23 mouse cellular contexts compared by ENCODE assay signal in genomic region chr8:87370194-87370593, GRCm38 (mm10).
DNase-seq lines count a peak whose midpoint lies in the region; ATAC-seq and TF ChIP-seq lines count a peak whose summit lies in the region.
"Had no signal": no experiment of that assay in that cellular context is flagged by ENCODE, and none has a peak within 500 bp of the region (broad histone marks: within the 10 kb centered on the region; RNA-seq: fewer than 3 reads in every experiment).

No protein-coding gene starts in this region.

- no peak for DNase-seq in hindbrain, embryonic 14.5 days (ENCODE audit: low spot score)
- peak; percentile 13 for DNase-seq in hindbrain, postnatal 0 days (ENCODE audit: low spot score)
- no peak for DNase-seq in hindbrain, embryonic 11.5 days (ENCODE audit: low spot score)
- no peak for DNase-seq in neural tube, embryonic 10.5 days (ENCODE audit: extremely low spot score, low spot score)
- DNase-seq: adrenal gland, adult 2 months; adrenal gland, postnatal 10 days; adrenal gland, postnatal 25 days; cerebellum, adult 11 months; cerebellum, adult 18-20 months; cerebellum, adult 8-10 months; cerebellum, adult 9-11 months; cerebellum, postnatal 14 days; cerebellum, postnatal 36 days; embryo, embryonic 11 days had no signal

- H3K4me2 ChIP-seq in hindbrain, embryonic 15.5 days, result no peak overlapping the region
- H3K4me2 ChIP-seq in hindbrain, embryonic 14.5 days (replicated peaks), result no peak overlapping the region
- no peak overlapping the region for H3K4me2 ChIP-seq in hindbrain, postnatal 0 days (ENCODE audit: low read depth, low read length)
- no peak overlapping the region for H3K4me2 ChIP-seq in hindbrain, embryonic 11.5 days (replicated peaks; ENCODE audit: low read depth, low read length)
- no peak overlapping the region for H3K4me2 ChIP-seq in neural tube, embryonic 15.5 days
- no peak overlapping the region for H3K4me2 ChIP-seq in heart, embryonic 11.5 days
- H3K4me2 ChIP-seq: embryonic facial prominence, embryonic 13.5 days; embryonic facial prominence, embryonic 15.5 days; forebrain, embryonic 12.5 days had no signal

- no peak overlapping the region for H3K4me3 ChIP-seq in hindbrain, embryonic 15.5 days
- H3K4me3 ChIP-seq in hindbrain, embryonic 14.5 days (replicated peaks; ENCODE audit: low read length), result no peak overlapping the region
- H3K4me3 ChIP-seq in hindbrain, postnatal 0 days (ENCODE audit: low read length), result no peak overlapping the region
- H3K4me3 ChIP-seq in hindbrain, embryonic 11.5 days (ENCODE audit: low read depth, low read length), result no peak overlapping the region
- no peak overlapping the region for H3K4me3 ChIP-seq in neural tube, embryonic 15.5 days (replicated peaks)
- no peak overlapping the region for H3K4me3 ChIP-seq in heart, embryonic 11.5 days (ENCODE audit: low read depth, low read length)
- H3K4me3 ChIP-seq: embryonic facial prominence, embryonic 13.5 days; embryonic facial prominence, embryonic 15.5 days; erythroblast, embryonic 14.5 days; forebrain, embryonic 10.5 days; forebrain, embryonic 12.5 days had no signal

- peaks cover 4% of the 10 kb centered on the region for H3K4me1 ChIP-seq in hindbrain, embryonic 15.5 days (replicated peaks)
- H3K4me1 ChIP-seq in hindbrain, embryonic 14.5 days (replicated peaks; ENCODE audit: control insufficient read depth, insufficient read depth, low read length), result peaks cover 11% of the 10 kb centered on the region; the same call in 1 of the 2 replicates
- H3K4me1 ChIP-seq in hindbrain, postnatal 0 days (ENCODE audit: insufficient read depth, low read length), result no peaks in the 10 kb centered on the region
- H3K4me1 ChIP-seq in hindbrain, embryonic 11.5 days (replicated peaks; ENCODE audit: control insufficient read depth, insufficient read depth, low read length), result no peaks in the 10 kb centered on the region
- H3K4me1 ChIP-seq in neural tube, embryonic 15.5 days, result peaks cover 19% of the 10 kb centered on the region
- no peaks in the 10 kb centered on the region for H3K4me1 ChIP-seq in heart, embryonic 11.5 days (ENCODE audit: control insufficient read depth, insufficient read depth, low read length)
- H3K4me1 ChIP-seq: forebrain, embryonic 12.5 days had no signal

- no peaks in the 10 kb centered on the region for H3K36me3 ChIP-seq in hindbrain, embryonic 15.5 days
- H3K36me3 ChIP-seq in hindbrain, embryonic 14.5 days (replicated peaks; ENCODE audit: control insufficient read depth, insufficient read depth), result no peaks in the 10 kb centered on the region
- H3K36me3 ChIP-seq in hindbrain, postnatal 0 days (ENCODE audit: insufficient read depth, low read length), result no peaks in the 10 kb centered on the region
- H3K36me3 ChIP-seq in hindbrain, embryonic 11.5 days (ENCODE audit: control insufficient read depth, insufficient read depth, low read length), result no peaks in the 10 kb centered on the region
- H3K36me3 ChIP-seq in neural tube, embryonic 15.5 days, result no peaks in the 10 kb centered on the region
- no peaks in the 10 kb centered on the region for H3K36me3 ChIP-seq in heart, embryonic 11.5 days (ENCODE audit: control insufficient read depth, insufficient read depth, low read length)
- H3K36me3 ChIP-seq: embryonic facial prominence, embryonic 13.5 days; embryonic facial prominence, embryonic 15.5 days; forebrain, embryonic 10.5 days; forebrain, embryonic 12.5 days had no signal

- H3K9me3 ChIP-seq in hindbrain, embryonic 15.5 days, result no peaks in the 10 kb centered on the region
- H3K9me3 ChIP-seq in hindbrain, embryonic 14.5 days (ENCODE audit: control insufficient read depth, low read length), result no peaks in the 10 kb centered on the region
- no peaks in the 10 kb centered on the region for H3K9me3 ChIP-seq in hindbrain, postnatal 0 days (ENCODE audit: low read length)
- H3K9me3 ChIP-seq in hindbrain, embryonic 11.5 days (ENCODE audit: control insufficient read depth, low read length), result no peaks in the 10 kb centered on the region
- no peaks in the 10 kb centered on the region for H3K9me3 ChIP-seq in neural tube, embryonic 15.5 days (replicated peaks)
- no peaks in the 10 kb centered on the region for H3K9me3 ChIP-seq in heart, embryonic 11.5 days (replicated peaks; ENCODE audit: control insufficient read depth, low read length)
- H3K9me3 ChIP-seq: embryonic facial prominence, embryonic 13.5 days; embryonic facial prominence, embryonic 15.5 days; forebrain, embryonic 10.5 days; forebrain, embryonic 12.5 days had no signal

- H3K27ac ChIP-seq in hindbrain, embryonic 15.5 days (replicated peaks), result no peak overlapping the region
- H3K27ac ChIP-seq in hindbrain, embryonic 14.5 days, result no peak overlapping the region
- no peak overlapping the region for H3K27ac ChIP-seq in hindbrain, postnatal 0 days
- H3K27ac ChIP-seq in hindbrain, embryonic 11.5 days (ENCODE audit: low read depth, low read length), result no peak overlapping the region
- no peak overlapping the region for H3K27ac ChIP-seq in neural tube, embryonic 15.5 days (replicated peaks)
- H3K27ac ChIP-seq in heart, embryonic 11.5 days (ENCODE audit: low read depth, low read length), result no peak overlapping the region
- H3K27ac ChIP-seq: embryonic facial prominence, embryonic 13.5 days; embryonic facial prominence, embryonic 15.5 days; forebrain, embryonic 10.5 days; forebrain, embryonic 12.5 days had no signal

- H3K27me3 ChIP-seq in hindbrain, embryonic 15.5 days, result no peaks in the 10 kb centered on the region
- H3K27me3 ChIP-seq in hindbrain, embryonic 14.5 days (ENCODE audit: control insufficient read depth, insufficient read depth, low read length), result no peaks in the 10 kb centered on the region
- no peaks in the 10 kb centered on the region for H3K27me3 ChIP-seq in hindbrain, postnatal 0 days (ENCODE audit: insufficient read depth, low read length)
- H3K27me3 ChIP-seq in hindbrain, embryonic 11.5 days (ENCODE audit: control insufficient read depth, insufficient read depth, low read length), result no peaks in the 10 kb centered on the region
- no peaks in the 10 kb centered on the region for H3K27me3 ChIP-seq in neural tube, embryonic 15.5 days (replicated peaks)
- no peaks in the 10 kb centered on the region for H3K27me3 ChIP-seq in heart, embryonic 11.5 days (ENCODE audit: control insufficient read depth, insufficient read depth, low read length)
- H3K27me3 ChIP-seq: embryonic facial prominence, embryonic 13.5 days; embryonic facial prominence, embryonic 15.5 days; forebrain, embryonic 12.5 days had no signal

- TF ChIP-seq CTCF in hindbrain, postnatal 0 days (IDR thresholded peaks at IDR 0.05; ENCODE audit: low read depth), result no peak

- no peak overlapping the region for H3K9ac ChIP-seq in hindbrain, embryonic 15.5 days
- H3K9ac ChIP-seq in hindbrain, embryonic 14.5 days, result no peak overlapping the region
- H3K9ac ChIP-seq in hindbrain, postnatal 0 days (replicated peaks; ENCODE audit: low read length), result no peak overlapping the region
- no peak overlapping the region for H3K9ac ChIP-seq in hindbrain, embryonic 11.5 days (ENCODE audit: low read depth, low read length)
- no peak overlapping the region for H3K9ac ChIP-seq in neural tube, embryonic 15.5 days (replicated peaks)
- no peak overlapping the region for H3K9ac ChIP-seq in heart, embryonic 11.5 days (ENCODE audit: low read depth, low read length)
- H3K9ac ChIP-seq: embryonic facial prominence, embryonic 13.5 days; embryonic facial prominence, embryonic 15.5 days; forebrain, embryonic 12.5 days had no signal

- ATAC-seq in hindbrain, embryonic 15.5 days (ENCODE audit: low FRiP score, low read depth), result peak; percentile 38; the same call in 1 of the 2 replicates
- ATAC-seq in hindbrain, embryonic 14.5 days (ENCODE audit: low FRiP score), result no peak
- 0 out of 2 replicates have a peak, but pooled peaks have one; percentile 15 for ATAC-seq in hindbrain, postnatal 0 days
- no peak for ATAC-seq in hindbrain, embryonic 11.5 days (ENCODE audit: low FRiP score)
- peak; percentile 77 for ATAC-seq in neural tube, embryonic 15.5 days (ENCODE audit: low FRiP score)
- ATAC-seq in heart, embryonic 11.5 days (replicated peaks; ENCODE audit: insufficient number of reproducible peaks, low FRiP score, low TSS enrichment), result no peak
- ATAC-seq: forebrain, embryonic 14.5 days had no signal

- WGBS in hindbrain, embryonic 15.5 days, result 62% methylated on average over 3 of the region's 3 CpGs
- 77% methylated on average over 3 of the region's 3 CpGs for WGBS in hindbrain, embryonic 14.5 days
- WGBS in hindbrain, postnatal 0 days, result 75% methylated on average over 3 of the region's 3 CpGs
- WGBS in hindbrain, embryonic 11.5 days, result 95% methylated on average over 3 of the region's 3 CpGs
- 67% methylated on average over 3 of the region's 3 CpGs for WGBS in neural tube, embryonic 15.5 days
- WGBS in heart, embryonic 11.5 days (ENCODE audit: insufficient replicate concordance), result 82% methylated on average over 3 of the region's 3 CpGs

Comparison
In these comparisons a context has a peak if more than half of its experiments do, and no peak if none do; other contexts are left out.
1. ATAC-seq: peak in hindbrain, embryonic 15.5 days (single experiment), hindbrain, postnatal 0 days (single experiment) and neural tube, embryonic 15.5 days (single experiment); none in hindbrain, embryonic 14.5 days (single experiment), hindbrain, embryonic 11.5 days (single experiment) and heart, embryonic 11.5 days (single experiment).